Mouse (Mus musculus) right cerebral cortex, postnatal 10 days (tissue): ENCODE data around the gene Celsr1.

Experiments used
- DNase-seq, 2 experiments: peaks; one replicate each; pipeline ENCODE4 v3.0.0; 2021; ENCODE audit warnings: low spot score in 2 of 2

Celsr1 gene

GRCm38 (mm10) chr15:85961131-85961530 is 72.4 kb downstream of the Celsr1 start:
- no peak for DNase-seq

DNA sequence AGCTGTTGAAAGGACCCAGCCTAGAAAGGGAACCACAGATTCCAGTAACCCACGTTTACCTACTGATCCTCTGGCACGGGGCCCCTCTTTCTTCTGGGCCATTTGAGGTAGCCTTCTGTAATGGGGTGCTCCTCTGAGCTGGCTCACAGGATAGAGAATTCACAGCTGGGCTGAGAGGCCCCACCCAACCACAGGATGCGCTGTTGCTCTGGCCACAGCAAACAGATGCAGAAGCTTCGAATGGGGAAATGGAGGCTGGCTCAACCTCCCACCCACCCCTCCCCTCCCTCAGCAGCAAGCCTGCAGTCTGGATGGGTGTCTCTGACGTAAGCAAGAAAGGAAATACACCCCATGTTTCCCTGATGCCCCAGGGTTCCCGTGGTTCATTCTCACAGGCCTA is 77.4 kb downstream of the Celsr1 start:
- DNase-seq: no peak

GRCm38 (mm10) chr15:85953458-85953857 is 80.1 kb downstream of the Celsr1 start:
- DNase-seq: no peak

DNA sequence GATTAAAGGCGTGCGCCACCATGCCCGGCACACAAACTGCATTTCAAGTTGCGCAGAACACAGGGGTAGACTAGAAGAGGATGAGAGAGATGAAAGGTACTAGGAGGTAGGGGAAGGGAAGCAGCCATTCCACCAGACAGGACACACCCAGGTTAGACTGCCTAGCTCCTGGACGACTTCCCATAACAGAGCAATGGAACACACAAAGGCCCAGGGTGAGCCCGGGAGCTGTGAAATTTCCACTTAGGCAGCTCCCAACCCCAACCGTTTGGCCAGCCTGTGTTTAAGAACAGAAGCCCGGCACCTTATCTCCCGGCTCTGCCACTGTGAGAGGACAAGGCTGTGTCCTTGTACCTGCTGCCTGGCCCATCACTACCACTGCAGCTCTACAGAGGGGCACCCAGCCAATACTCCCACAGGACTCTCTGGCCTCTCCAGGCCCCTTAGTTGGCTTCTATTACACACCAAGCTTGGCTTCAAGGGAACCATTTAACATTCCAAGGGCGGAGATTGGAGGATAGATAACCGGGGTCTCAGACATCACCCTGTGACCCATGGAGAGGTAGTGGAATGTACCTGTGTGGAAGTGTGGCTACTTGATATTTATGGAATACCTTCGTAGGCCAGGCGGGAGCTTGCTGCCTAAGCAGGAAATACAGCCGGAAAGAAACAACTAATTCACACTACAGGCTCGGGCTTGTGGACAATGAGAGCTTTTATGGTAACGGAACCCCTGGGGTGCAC is 84.0 kb downstream of the Celsr1 start:
- no peak for DNase-seq

DNA sequence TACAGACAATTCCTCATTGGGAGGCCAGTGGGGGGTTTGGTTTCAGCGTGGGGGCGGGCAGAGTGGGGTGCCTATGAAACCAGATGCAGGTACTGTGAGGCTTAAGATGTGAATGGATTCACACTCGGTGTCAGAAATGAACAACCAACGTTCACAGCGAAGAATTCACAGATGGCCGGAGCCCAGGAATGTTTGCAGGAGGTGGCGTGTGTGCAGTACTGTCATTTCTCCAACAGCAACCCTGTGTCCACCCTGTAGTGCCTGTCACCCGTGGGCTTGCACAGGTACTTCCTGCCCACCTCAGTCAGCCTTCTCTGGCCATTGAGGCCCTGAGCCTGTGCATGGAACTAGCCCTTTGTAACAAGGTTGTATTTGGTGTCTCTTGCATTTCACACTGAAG is 85.6 kb downstream of the Celsr1 start:
- no peak for DNase-seq

- DNase-seq: no peak
These were observed 86.0 kb downstream of the Celsr1 start for GRCm38 (mm10) chr15:85947541-85947940.

DNA sequence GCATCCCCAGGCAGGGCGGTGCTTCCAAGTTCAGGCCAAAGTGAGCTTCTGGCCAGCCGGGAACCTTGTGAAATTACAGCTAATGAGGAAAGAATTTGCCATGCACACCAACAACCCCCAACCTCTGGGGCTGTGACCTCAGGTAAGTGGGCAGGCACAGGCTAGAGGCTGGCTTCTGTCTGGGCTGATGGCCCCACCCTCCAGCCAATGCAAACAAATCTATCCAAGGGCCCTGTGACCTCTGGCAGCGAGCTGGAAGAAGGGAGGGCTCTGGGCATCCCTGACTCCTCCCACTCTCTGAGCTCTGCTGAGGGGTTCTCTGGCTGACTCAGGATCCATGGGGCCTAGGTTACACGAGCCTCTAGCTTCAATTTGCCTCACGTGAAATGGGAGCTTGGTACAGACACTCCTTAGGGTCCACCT is 97.9 kb downstream of the Celsr1 start:
- no peak for DNase-seq

GRCm38 (mm10) chr15:85928161-85928560 is 105.4 kb downstream of the Celsr1 start:
- no peak for DNase-seq

DNA sequence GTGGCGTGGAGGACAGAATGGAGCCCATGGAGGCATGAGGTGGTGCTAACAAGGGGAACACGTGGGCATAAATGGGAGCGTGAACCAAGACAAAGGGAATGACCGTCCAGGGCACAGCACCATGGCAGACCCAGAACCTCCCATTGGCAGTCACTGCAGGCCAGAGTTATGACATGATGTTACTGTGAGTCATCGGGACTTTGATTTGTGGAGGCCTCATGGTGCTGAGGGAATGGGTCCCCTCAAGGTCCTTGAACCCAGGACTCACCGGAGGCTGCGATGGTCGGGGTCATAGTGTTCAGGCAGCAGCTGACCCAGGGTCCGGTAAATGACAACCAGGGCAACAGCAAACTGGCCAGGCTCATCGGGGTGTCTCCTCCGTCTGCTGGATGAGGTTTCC is 111.7 kb downstream of the Celsr1 start:
- no peak for DNase-seq

- DNase-seq: no peak
These were observed 113.7 kb downstream of the Celsr1 start for GRCm38 (mm10) chr15:85919892-85920248.

- no peak for DNase-seq
These were observed 114.2 kb downstream of the Celsr1 start for GRCm38 (mm10) chr15:85919191-85919891.

GRCm38 (mm10) chr15:85913605-85914004 is 120.0 kb downstream of the Celsr1 start:
- DNase-seq: peak in 1 of 2 experiments; percentile 76

DNA sequence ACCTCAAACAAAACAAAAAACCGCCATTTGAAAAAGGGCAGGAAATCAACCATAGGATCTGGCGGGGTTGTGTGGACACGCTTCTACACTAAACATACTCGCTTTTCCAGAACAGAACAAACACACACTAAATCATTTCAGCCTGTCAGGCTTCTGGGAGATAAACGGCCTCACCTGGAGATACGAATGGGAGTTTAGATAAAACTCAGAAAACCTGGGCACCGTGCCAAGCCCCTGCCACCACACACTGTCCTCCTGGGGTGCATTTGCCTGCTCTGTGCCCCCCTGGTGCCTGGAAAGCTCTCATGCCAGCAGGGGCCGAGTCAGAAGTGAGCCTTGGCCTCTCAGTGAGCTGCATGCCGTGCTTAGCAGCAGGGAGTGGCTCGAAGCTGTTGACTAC is 123.6 kb downstream of the Celsr1 start:
- no peak for DNase-seq

DNA sequence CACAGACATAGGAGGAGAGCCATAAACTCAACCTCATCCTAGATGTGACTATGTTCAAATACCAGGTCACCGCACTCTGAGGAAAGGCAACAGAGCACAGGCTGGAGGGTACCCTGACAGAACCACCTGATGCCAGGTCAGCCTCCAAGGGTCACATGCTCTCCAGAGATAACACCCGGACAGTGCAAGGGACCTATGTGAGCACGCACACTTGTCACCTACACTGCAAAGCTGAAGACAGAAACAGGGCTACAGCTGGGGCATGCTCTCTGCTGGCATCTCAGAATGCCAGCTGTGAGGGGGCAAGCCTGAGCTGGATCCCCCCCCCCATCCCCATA is 124.1 kb downstream of the Celsr1 start:
- DNase-seq: no peak

DNA sequence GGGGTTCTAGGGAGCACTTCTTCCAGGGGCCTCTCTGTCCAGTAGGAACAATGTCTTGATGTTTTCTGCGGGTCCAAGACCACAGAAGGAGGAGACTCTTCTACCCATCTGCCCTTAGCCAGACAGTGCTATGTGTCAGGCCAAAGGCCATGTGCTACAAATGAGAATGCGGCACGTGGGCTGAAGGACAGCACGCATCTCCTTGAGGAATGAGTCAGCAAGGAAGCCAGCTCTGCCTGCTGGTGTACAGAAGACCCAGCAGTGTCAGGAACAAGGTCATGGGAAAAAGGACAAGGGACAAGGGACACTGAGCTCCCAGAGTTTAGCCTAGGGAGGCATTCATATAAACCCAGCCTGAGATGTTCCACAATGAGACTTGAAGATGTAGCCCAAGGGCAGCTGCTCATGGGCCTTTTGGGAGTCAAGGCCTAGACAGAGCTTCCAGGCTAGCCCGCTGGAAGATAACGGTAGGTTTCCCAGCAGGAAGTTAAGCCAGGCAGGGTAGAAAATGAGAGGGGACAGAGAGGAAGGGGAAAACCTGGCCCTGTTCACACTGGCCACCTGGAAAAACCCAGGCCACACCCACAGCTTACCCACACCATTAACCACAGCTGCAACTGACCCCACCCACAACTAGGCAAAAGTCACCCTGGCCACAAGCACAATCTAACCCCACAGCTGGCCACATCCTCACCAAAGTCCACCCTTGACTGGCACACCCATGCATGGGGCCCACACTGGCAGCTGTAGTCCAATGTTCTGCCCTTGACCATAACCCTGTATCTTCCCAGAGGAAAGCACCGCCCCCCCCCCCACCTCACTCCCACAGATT is 124.7 kb downstream of the Celsr1 start:
- no peak for DNase-seq

GRCm38 (mm10) chr15:85903826-85904225 is 129.8 kb downstream of the Celsr1 start:
- DNase-seq: peak in 1 of 2 experiments; percentile 37

- DNase-seq: no peak
These were observed 131.1 kb downstream of the Celsr1 start for GRCm38 (mm10) chr15:85902505-85902904.

DNA sequence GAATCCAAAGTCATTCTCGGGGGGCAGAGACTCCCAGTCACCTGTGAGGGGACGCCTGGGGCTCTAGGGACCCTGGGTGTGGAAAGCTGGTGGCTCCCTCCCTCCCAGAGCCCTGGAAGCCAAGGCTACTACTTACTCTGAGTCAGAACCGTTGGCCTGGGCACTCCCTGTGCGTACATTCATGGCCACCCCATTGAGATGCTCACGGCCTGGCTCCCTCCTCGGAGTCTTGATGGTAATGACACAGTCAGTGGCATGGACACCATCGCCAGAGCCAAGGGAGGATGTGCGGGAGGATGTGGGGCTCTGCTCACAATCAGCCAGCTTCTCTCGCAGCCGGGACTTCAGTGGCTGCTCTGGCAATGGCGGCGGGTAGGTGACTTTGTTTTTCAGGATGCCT is 132.8 kb downstream of the Celsr1 start:
- no peak for DNase-seq

DNA sequence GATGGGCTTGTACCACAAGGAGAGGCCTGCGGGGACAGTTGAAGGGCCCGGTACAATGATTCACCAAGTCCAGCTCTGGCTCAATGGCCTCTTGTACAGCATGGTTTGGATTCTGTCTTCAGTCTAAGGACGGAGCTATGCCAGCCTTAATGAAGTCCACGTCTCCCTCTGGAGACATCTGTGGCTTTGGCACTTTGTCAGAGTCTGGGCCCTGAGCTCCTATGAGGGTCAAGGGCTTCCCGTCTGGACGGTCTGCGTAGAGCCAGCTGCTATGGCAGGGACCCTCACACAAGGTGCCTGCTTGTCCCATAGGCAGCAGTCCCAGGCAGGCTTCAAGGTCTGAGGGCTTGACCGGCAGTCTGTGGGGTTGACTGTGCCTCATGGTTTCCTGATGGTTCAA is 133.3 kb downstream of the Celsr1 start:
- DNase-seq: no peak

DNA sequence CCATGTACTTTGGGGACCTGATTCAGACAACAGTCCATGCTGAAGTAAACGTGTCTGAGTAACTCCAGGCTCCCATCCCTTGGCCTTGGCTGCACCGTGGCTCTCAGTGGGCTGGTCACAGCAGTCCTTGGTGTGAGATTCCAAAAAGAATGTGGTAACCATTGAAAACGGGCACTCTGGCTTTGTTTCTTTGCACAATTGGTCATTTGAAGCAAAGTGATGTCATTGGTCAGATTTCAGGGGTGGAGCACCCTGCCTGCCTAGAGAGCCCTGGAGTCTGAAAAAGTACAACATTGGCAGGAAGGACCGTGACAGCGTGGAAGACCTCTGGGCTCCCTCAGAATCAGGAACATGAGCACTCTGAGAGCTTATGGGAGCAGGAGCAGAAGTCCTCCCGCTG is 134.2 kb downstream of the Celsr1 start:
- no peak for DNase-seq

- no peak for DNase-seq
These were observed 136.5 kb downstream of the Celsr1 start for GRCm38 (mm10) chr15:85897113-85897512.

DNA sequence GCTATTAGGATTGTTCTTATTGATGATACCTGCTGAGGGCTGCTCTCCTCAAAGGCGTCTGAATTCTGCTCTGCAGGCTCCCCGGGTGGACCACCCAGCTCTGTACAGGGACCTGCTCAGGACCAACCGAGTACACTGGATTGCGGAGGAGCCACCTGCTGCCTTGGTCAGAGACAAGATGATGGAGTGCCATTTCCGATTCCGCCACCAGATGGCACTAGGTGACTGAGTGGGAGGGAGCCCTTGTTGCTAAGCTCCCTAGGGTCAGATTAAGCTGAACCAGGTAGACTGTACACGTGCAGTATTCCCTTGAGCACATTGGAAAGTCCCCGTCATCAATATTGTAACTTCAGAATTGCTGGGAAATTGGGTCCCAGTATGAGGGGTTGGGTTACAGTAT is 137.3 kb downstream of the Celsr1 start:
- peak; percentile 75 to 87 for DNase-seq

GRCm38 (mm10) chr15:85893871-85894270 is 139.7 kb downstream of the Celsr1 start:
- DNase-seq: no peak
